Mouse (Mus musculus): ENCODE data around the gene Zfp260. TPM values are rescaled to one million over a fixed set of nuclear protein-coding genes. Genes with fewer than 3 reads are reported as not detected.

The Zfp260 gene
- polyA plus RNA-seq (2012; rRNA removed) = 42.8 and 44.9 TPM in 2 replicates

DNA sequence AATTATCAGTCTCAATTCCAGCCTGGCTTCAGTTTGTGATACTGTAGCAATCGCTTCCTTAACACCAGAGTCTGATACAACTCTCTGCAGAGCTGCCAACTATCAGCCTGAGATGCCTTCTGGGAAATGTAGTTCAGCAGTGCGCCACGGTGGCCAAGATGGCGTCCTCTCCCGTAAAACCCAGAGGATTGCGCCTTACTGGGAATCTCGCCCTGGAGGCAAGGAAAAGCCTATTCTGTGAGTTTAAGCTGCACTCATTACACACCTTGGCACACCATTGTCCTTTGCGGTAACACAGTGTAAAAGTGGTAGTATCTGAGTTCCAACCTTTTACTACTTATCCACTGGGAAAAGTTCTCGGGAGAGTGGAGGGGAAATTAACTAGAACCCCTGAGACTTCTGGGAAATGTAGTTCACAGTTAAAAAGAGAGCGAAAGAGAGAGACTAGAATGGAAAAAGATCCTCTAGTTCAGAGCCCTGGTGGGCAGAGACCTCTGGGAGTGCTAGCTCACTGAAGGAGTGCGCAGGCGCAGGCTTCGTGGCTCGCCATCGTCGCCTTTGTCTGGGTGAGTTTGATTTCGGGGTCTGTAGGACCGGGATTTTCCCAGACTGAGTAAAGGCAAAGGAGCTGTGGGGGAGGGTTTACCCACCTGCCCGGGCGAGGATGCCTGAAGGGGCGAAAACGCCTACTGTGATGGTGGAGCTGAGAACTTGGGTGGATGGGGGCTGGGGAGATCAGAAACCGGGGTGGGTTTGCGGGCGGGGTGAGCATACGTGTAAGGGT is at the start of gene Zfp260:
Gene Zfp260 (plus strand): TSS at position 132 of the 784 bp plus-strand sequence.
- Histone ChIP-seq H3K27ac (ENCODE audit: insufficient read depth, low read length) (peak within 1 kb of the TSS; percentile 48), H3K4me1 (ENCODE audit: control insufficient read depth, insufficient read depth, low read length) (peaks cover 11% of the 10 kb centered on the region), H3K4me3 (ENCODE audit: insufficient read depth, low read length) (peak within 1 kb of the TSS; percentile 90)
- peak; percentile 89 for TF ChIP-seq POLR2A (IDR thresholded peaks at IDR 0.05; ENCODE audit: extremely low read depth, insufficient read depth, low read length)
- TF ChIP-seq CTCF (IDR thresholded peaks at IDR 0.05; ENCODE audit: extremely low read depth, insufficient read depth, low read length) = no peak

GRCm38 (mm10) chr7:30048126-30048525 is 46.5 kb upstream of the Zfp260 start:
- no peak for TF ChIP-seq CTCF (IDR thresholded peaks at IDR 0.05; ENCODE audit: extremely low read depth, insufficient read depth, low read length)
- TF ChIP-seq POLR2A (IDR thresholded peaks at IDR 0.05; ENCODE audit: extremely low read depth, insufficient read depth, low read length) = no peak
- H3K27ac ChIP-seq (ENCODE audit: insufficient read depth, low read length) = no peak overlapping the region
- H3K4me1 ChIP-seq (ENCODE audit: control insufficient read depth, insufficient read depth, low read length) = 0 out of 2 replicates have a peak, but pooled peaks cover 3% of the 10 kb centered on the region
- H3K4me3 ChIP-seq (ENCODE audit: insufficient read depth, low read length) = no peak overlapping the region

DNA sequence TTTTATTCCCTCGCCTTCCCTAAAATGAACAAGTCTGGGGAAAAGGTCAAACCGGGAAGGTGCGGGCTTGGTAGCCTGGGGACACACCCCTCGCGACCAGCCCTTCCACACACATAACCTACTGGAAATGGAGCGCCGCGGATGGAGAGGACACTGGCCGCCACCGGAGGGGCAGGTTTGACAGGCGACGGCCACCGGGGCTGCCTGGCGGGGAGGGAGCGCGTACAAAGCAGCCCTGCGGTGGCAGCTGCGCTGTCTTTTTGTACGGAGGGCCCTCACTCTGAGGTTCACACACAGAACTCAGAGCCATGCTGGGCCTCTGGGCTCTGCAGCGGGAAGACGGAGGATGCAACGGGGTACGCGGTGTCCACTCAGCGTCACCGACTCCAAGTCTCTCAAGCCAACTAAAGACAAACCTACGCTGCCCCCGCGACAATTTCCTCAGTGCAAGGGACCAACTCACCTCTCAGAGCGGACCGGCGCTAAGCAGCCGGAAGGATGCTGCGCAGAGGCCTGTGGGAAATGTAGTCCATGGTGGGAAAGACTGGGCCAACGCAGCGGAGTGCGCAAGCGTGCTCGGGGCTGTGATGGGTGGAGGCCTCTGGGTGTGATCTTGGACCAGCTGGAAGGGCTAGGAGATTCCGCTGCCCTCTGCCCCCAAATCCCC is 43.6 kb upstream of the Zfp260 start, which contains the start of gene Zfp14:
Gene Zfp14 (minus strand): TSS at position 499 of the 667 bp plus-strand sequence.
- TF ChIP-seq CTCF (IDR thresholded peaks at IDR 0.05; ENCODE audit: extremely low read depth, insufficient read depth, low read length) = no peak
- peak; percentile 88 for TF ChIP-seq POLR2A (IDR thresholded peaks at IDR 0.05; ENCODE audit: extremely low read depth, insufficient read depth, low read length)
- Histone ChIP-seq H3K27ac (ENCODE audit: insufficient read depth, low read length) (peak within 1 kb of the TSS; percentile 33; the same call in 1 of the 2 replicates), H3K4me1 (ENCODE audit: control insufficient read depth, insufficient read depth, low read length) (0 out of 2 replicates have a peak, but pooled peaks cover 3% of the 10 kb centered on the region), H3K4me3 (ENCODE audit: insufficient read depth, low read length) (peak within 1 kb of the TSS; percentile 66)

DNA sequence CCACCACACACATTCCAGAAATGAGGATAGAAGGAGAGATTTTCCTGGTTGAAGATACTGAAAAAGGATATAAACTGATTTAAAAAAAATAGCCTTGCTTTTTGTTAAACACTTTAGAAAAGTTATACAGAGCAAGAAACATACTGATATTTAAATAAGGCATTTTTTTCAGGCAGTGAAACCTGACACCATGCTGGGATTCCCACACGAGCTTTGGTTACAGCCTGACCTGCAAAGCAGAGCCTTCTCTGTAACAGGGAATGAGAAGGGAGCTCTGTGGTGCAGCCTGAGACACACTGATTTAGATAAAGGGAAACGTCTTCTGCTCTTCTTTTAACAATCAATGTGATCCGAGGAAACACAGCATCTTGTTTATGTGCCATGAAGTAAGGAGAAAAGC is 41.0 kb upstream of the Zfp260 start:
- TF ChIP-seq CTCF (IDR thresholded peaks at IDR 0.05; ENCODE audit: extremely low read depth, insufficient read depth, low read length) = no peak
- TF ChIP-seq POLR2A (IDR thresholded peaks at IDR 0.05; ENCODE audit: extremely low read depth, insufficient read depth, low read length) = no peak
- no peak overlapping the region for H3K27ac ChIP-seq (ENCODE audit: insufficient read depth, low read length)
- H3K4me1 ChIP-seq (ENCODE audit: control insufficient read depth, insufficient read depth, low read length) = 0 out of 2 replicates have a peak, but pooled peaks cover 3% of the 10 kb centered on the region
- no peak overlapping the region for H3K4me3 ChIP-seq (ENCODE audit: insufficient read depth, low read length)

GRCm38 (mm10) chr7:30060341-30060740 is 34.2 kb upstream of the Zfp260 start:
- Histone ChIP-seq H3K27ac (ENCODE audit: insufficient read depth, low read length) (no peak overlapping the region), H3K4me1 (ENCODE audit: control insufficient read depth, insufficient read depth, low read length) (no peaks in the 10 kb centered on the region), H3K4me3 (ENCODE audit: insufficient read depth, low read length) (no peak overlapping the region)
- TF ChIP-seq POLR2A (IDR thresholded peaks at IDR 0.05; ENCODE audit: extremely low read depth, insufficient read depth, low read length) (no peak), CTCF (IDR thresholded peaks at IDR 0.05; ENCODE audit: extremely low read depth, insufficient read depth, low read length) (no peak)

GRCm38 (mm10) chr7:30062478-30062877 is 32.1 kb upstream of the Zfp260 start:
- TF ChIP-seq CTCF (IDR thresholded peaks at IDR 0.05; ENCODE audit: extremely low read depth, insufficient read depth, low read length) (peak; percentile 23; the same call in 1 of the 2 replicates), POLR2A (IDR thresholded peaks at IDR 0.05; ENCODE audit: extremely low read depth, insufficient read depth, low read length) (no peak)
- no peak overlapping the region for H3K27ac ChIP-seq (ENCODE audit: insufficient read depth, low read length)

GRCm38 (mm10) chr7:30064622-30065021 is 30.0 kb upstream of the Zfp260 start:
- no peak overlapping the region for H3K27ac ChIP-seq (ENCODE audit: insufficient read depth, low read length)
- no peak overlapping the region for H3K4me3 ChIP-seq (ENCODE audit: insufficient read depth, low read length)
- no peak for TF ChIP-seq POLR2A (IDR thresholded peaks at IDR 0.05; ENCODE audit: extremely low read depth, insufficient read depth, low read length)
- TF ChIP-seq CTCF (IDR thresholded peaks at IDR 0.05; ENCODE audit: extremely low read depth, insufficient read depth, low read length) = peak; percentile 26; the same call in 1 of the 2 replicates
- H3K4me1 ChIP-seq (ENCODE audit: control insufficient read depth, insufficient read depth, low read length) = no peaks in the 10 kb centered on the region

More at GRCm38 (mm10) chr7:30062478-30062877, 32.1 kb upstream of the Zfp260 start:
- Histone ChIP-seq H3K4me1 (ENCODE audit: control insufficient read depth, insufficient read depth, low read length) (no peaks in the 10 kb centered on the region), H3K4me3 (ENCODE audit: insufficient read depth, low read length) (no peak overlapping the region)

DNA sequence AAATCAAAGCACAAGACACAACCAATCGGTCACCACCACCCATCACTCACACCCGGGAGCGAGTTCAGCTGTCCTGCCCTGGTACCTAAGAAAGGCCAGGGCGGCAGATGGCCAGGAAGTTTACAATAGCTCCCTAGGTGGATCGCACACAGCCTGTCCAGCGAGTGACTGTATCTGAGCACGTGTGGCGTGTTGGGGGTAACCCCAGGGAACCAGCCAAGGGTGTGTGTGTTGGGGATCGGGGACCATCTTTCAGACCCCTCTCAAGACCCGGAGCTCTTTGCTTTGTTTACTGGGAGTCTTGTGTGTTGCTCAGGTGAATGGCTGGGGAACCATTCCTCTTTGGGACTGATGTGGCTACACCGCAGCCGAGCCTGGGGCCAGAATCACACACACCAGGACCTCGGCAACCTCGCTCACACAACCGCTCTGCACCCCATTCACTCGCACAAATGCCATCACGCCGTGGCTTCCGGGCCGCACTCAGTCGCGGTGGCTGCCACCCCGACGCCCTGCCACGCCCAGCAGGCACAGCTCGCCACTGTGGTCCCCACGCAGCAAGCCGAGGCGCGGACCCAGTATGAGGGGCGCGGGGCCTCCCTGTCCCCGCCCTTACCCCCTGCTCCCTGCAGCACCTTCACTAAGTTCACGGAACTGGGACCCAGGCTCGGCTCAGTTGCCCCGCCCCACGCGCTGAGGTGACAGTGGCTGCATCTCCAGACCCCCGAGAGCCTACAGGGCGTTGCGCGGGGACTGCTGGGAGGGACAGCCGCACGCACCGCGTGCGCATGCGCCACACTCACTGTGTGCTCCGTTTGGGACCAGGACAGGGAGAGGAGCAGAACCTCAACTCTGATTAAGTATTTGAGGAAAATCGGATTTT is 22.2 kb upstream of the Zfp260 start, which contains the start of gene Zfp82:
Gene Zfp82 (minus strand): TSS at position 755 of the 883 bp plus-strand sequence.
- TF ChIP-seq POLR2A (IDR thresholded peaks at IDR 0.05; ENCODE audit: extremely low read depth, insufficient read depth, low read length) (peak; percentile 84), CTCF (IDR thresholded peaks at IDR 0.05; ENCODE audit: extremely low read depth, insufficient read depth, low read length) (no peak)
- H3K4me3 ChIP-seq (ENCODE audit: insufficient read depth, low read length) = peak within 1 kb of the TSS; percentile 77

More for the DNA sequence above, 22.2 kb upstream of the Zfp260 start, which contains the start of gene Zfp82:
- H3K4me1 ChIP-seq (ENCODE audit: control insufficient read depth, insufficient read depth, low read length) = peaks cover 2% of the 10 kb centered on the region; the same call in 1 of the 2 replicates
- H3K27ac ChIP-seq (ENCODE audit: insufficient read depth, low read length) = peak within 1 kb of the TSS; percentile 71

Measured in cortical plate, adult 2 months (tissue).